Mouse (Mus musculus): ENCODE data around the gene Gm20422.

Gene Gm20422

GRCm38 (mm10) chr8:69774503-69775148, at the start of gene Gm20422:
Gene Gm20422 (minus strand): TSS chr8:69774886.
- peak; percentile 99 for DNase-seq (ENCODE audit: low spot score)

- peak; percentile 92 for DNase-seq (ENCODE audit: low spot score)
These were observed 47.9 kb upstream of the Gm20422 start, which contains the start of gene Lpar2 for GRCm38 (mm10) chr8:69822386-69823191. Gene Lpar2 (plus strand): TSS chr8:69822429.

- peak; percentile 84 for DNase-seq (ENCODE audit: low spot score)
These were observed 47.3 kb upstream of the Gm20422 start for GRCm38 (mm10) chr8:69821971-69822385.

GRCm38 (mm10) chr8:69820466-69820865, 45.8 kb upstream of the Gm20422 start:
- no peak for DNase-seq (ENCODE audit: low spot score)

GRCm38 (mm10) chr8:69815396-69815795, 40.7 kb upstream of the Gm20422 start:
- DNase-seq (ENCODE audit: low spot score) = no peak

GRCm38 (mm10) chr8:69814881-69815280, 40.2 kb upstream of the Gm20422 start:
- no peak for DNase-seq (ENCODE audit: low spot score)

- no peak for DNase-seq (ENCODE audit: low spot score)
These were observed 35.1 kb upstream of the Gm20422 start for GRCm38 (mm10) chr8:69809820-69810219.

GRCm38 (mm10) chr8:69808864-69809403, 34.2 kb upstream of the Gm20422 start:
- peak; percentile 42 for DNase-seq (ENCODE audit: low spot score)

GRCm38 (mm10) chr8:69808094-69808863, 33.6 kb upstream of the Gm20422 start, which contains the start of gene Gmip:
Gene Gmip (plus strand): TSS chr8:69808679.
- peak; percentile 89 for DNase-seq (ENCODE audit: low spot score)

GRCm38 (mm10) chr8:69807236-69807635, 32.5 kb upstream of the Gm20422 start:
- no peak for DNase-seq (ENCODE audit: low spot score)

GRCm38 (mm10) chr8:69805491-69805890, 30.8 kb upstream of the Gm20422 start:
- no peak for DNase-seq (ENCODE audit: low spot score)

- no peak for DNase-seq (ENCODE audit: low spot score)
These were observed 30.4 kb upstream of the Gm20422 start for GRCm38 (mm10) chr8:69805086-69805485.

GRCm38 (mm10) chr8:69804537-69804936, 29.9 kb upstream of the Gm20422 start:
- DNase-seq (ENCODE audit: low spot score) = no peak

- no peak for DNase-seq (ENCODE audit: low spot score)
These were observed 28.7 kb upstream of the Gm20422 start for GRCm38 (mm10) chr8:69803366-69803765.

GRCm38 (mm10) chr8:69802216-69802615, 27.5 kb upstream of the Gm20422 start:
- DNase-seq (ENCODE audit: low spot score) = no peak

GRCm38 (mm10) chr8:69801796-69802195, 27.1 kb upstream of the Gm20422 start:
- DNase-seq (ENCODE audit: low spot score) = no peak

GRCm38 (mm10) chr8:69799946-69800345, 25.3 kb upstream of the Gm20422 start:
- no peak for DNase-seq (ENCODE audit: low spot score)

- no peak for DNase-seq (ENCODE audit: low spot score)
These were observed 24.6 kb upstream of the Gm20422 start for GRCm38 (mm10) chr8:69799261-69799660.

GRCm38 (mm10) chr8:69797661-69798060, 23.0 kb upstream of the Gm20422 start:
- no peak for DNase-seq (ENCODE audit: low spot score)

GRCm38 (mm10) chr8:69796721-69797345, 22.1 kb upstream of the Gm20422 start:
- no peak for DNase-seq (ENCODE audit: low spot score)

- DNase-seq (ENCODE audit: low spot score) = no peak
These were observed 20.2 kb upstream of the Gm20422 start for GRCm38 (mm10) chr8:69794901-69795300.

- DNase-seq (ENCODE audit: low spot score) = no peak
These were observed 19.4 kb upstream of the Gm20422 start for GRCm38 (mm10) chr8:69794096-69794495.

Measured in embryo, embryonic 10 days (tissue).